Mouse (Mus musculus) liver, embryonic 11.5 days (tissue): ENCODE measurements around the gene Galnt3. TPM values are rescaled to one million over a fixed set of nuclear protein-coding genes. Genes with fewer than 3 reads are reported as not detected.

Source experiments
- ATAC-seq: fragments of 200-750 bp; cut with Nextera tagmentation; replicated peaks from 2 replicates; pipeline ENCODE4 v1.8.0; 2017; ENCODE audit warnings: moderate number of reproducible peaks, mild to moderate bottlenecking, moderate TSS enrichment, moderate library complexity; ENCODE audit not compliant: low FRiP score
- DNase-seq: peaks from one replicate; pipeline ENCODE4 v3.0.0-alpha.2; 2017; ENCODE audit warnings: low spot score
- H3K27ac ChIP-seq: fragments of 300-500 bp; sonication (generic); 2 replicates; pipeline ENCODE4 v1.5.1; 2014; ENCODE audit warnings: mild to moderate bottlenecking, low read depth, low read length, control low read depth
- H3K27me3 ChIP-seq: fragments of 300-500 bp; sonication (generic); replicated peaks from 2 replicates; pipeline ENCODE4 v1.6.1; 2014; ENCODE audit warnings: low read length, mixed read lengths; ENCODE audit not compliant: control insufficient read depth, insufficient read depth
- H3K36me3 ChIP-seq: fragments of 300-500 bp; sonication (generic); 2 replicates; pipeline ENCODE4 v1.6.1; 2014; ENCODE audit warnings: mild to moderate bottlenecking, low read length, moderate library complexity, mixed read lengths; ENCODE audit not compliant: control insufficient read depth, insufficient read depth
- H3K4me1 ChIP-seq: fragments of 300-500 bp; sonication (generic); replicated peaks from 2 replicates; pipeline ENCODE4 v1.6.1; 2014; ENCODE audit warnings: low read length, mixed read lengths; ENCODE audit not compliant: control insufficient read depth, insufficient read depth
- H3K4me2 ChIP-seq: fragments of 300-500 bp; sonication (generic); 2 replicates; pipeline ENCODE4 v1.6.1; 2014; ENCODE audit warnings: mild to moderate bottlenecking, control low read depth, moderate library complexity
- H3K4me3 ChIP-seq: fragments of 300-500 bp; sonication (generic); 2 replicates; pipeline ENCODE4 v1.5.1; 2014; ENCODE audit warnings: low read depth, low read length, control low read depth
- H3K9ac ChIP-seq: fragments of 300-500 bp; sonication (generic); 2 replicates; pipeline ENCODE4 v1.6.1; 2014; ENCODE audit warnings: low read depth, low read length, control low read depth
- H3K9me3 ChIP-seq: fragments of 300-500 bp; sonication (generic); 2 replicates; pipeline ENCODE4 v1.6.1; 2016; ENCODE audit warnings: low read length, inconsistent platforms, mixed read lengths; ENCODE audit not compliant: control insufficient read depth
- WGBS: fragments of 180-500 bp; shearing (Covaris S2); extraction: QIAGEN DNeasy Blood & Tissue Kit; methylation state at CpG from one replicate; pipeline ENCODE4 v1.1.7; 2014; 5-methylcytosine and 5-hydroxymethylcytosine counted together
- polyA plus RNA-seq: library from polyadenylated mRNA; unstranded; fragments of >200 nt; fragmentation: Nextera tagmentation; extraction: Ambion mirVana; gene quantifications from 2 replicates; pipeline ENCODE4 v1.2.1, GENCODE M21; 2014

Galnt3 gene
- polyA plus RNA-seq, 1 experiment from 2014 or later = 0.51 TPM

DNA sequence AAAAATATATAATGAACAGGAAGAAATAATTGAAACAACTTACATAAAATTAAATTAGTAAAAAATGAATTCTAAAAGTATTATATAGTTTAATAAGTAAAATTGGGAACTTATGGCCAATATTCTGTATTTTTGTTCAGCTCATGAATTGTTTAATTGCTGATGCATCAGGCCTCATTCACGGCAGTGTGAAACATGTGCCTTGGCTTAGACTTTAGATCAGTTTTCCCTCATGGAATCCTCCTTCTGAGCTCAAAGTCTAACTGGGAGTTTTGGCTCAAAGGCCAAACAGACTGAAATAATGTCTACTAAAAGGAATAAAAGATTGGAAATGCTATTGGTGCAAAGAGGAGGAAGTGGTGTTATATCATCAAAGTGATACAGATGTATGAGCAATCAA is 2.7 kb upstream of the Galnt3 start:
- no peak overlapping the region for H3K27ac ChIP-seq
- H3K4me1 ChIP-seq = peaks cover 4% of the 10 kb centered on the region; the same call in 1 of the 2 replicates
- H3K9ac ChIP-seq = no peak overlapping the region
- no peaks in the 10 kb centered on the region for H3K36me3 ChIP-seq
- H3K4me2 ChIP-seq = no peak overlapping the region
- peaks cover 25% of the 10 kb centered on the region for H3K27me3 ChIP-seq
- whole genome bisulfite sequencing = 79% methylated on average over 1 of the region's 1 CpGs
- ATAC-seq (no peak), DNase-seq (no peak)
- no peak overlapping the region for H3K4me3 ChIP-seq
- H3K9me3 ChIP-seq = no peaks in the 10 kb centered on the region

DNA sequence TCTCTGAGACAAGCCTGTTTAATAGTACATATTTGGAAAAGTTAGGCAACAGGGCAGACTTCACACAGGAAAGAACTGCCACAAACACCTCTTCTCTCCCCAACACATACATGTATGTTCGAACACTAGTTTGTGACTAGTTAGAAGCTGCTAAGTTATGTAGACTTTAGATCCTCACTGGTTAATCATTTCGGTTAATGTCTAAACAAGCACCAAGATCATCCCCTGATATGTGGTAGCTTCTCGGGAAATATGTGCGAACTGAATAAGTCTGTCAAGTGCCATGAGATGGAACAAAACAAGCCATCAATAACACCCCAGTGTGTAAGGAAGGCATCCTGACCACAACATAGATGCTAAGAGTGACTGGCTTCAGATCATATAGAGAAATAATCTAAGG is 2.1 kb upstream of the Galnt3 start:
- Histone ChIP-seq H3K27ac (no peak overlapping the region), H3K4me2 (no peak overlapping the region), H3K9me3 (no peaks in the 10 kb centered on the region), H3K27me3 (peaks cover 29% of the 10 kb centered on the region), H3K4me3 (no peak overlapping the region), H3K9ac (no peak overlapping the region), H3K36me3 (no peaks in the 10 kb centered on the region), H3K4me1 (peaks cover 4% of the 10 kb centered on the region; the same call in 1 of the 2 replicates)
- DNase-seq (no peak), ATAC-seq (no peak)
- WGBS = 76% methylated on average over 4 of the region's 4 CpGs

DNA sequence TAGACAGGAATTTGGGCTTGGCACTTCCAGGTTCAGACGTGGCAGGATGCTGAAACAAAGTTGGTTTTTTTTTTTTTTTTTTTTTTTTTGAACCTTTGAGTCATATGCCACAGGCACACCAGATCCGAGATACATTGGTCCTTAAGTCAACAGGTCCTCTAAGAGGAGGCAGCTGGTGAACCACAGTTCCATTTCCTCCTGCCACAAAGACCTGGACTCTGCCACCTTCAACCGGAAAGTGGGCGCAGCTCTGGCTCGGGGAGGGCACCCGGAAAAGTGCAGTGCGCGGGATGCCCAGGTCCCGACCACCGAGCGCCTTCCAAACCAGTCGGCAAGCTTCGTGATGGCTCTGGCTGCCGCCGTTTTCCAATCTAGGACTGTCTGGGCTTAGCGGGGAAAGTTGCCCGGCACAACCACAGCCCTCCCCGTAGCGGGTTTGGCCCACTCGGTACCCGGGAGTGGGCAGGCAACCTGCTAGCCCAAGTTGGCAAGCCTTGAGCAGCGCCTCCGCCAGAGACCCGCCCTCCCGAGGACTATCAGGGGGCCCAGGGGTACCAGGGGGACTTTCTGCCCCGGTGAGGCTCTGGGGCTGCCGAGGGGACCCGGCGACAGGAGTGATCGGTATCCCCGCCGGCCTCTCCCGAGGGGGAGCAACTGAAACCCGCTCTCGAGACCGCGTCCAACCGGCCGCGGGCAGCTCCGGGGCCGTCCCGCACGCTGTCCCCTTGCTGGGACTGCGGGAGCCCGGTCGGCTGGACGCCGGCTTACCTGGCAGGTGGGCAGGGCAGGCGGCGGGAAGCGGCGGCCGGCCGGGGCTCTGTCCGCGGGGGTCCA is 821 bp downstream of the Galnt3 start:
- peak overlapping the region; percentile 8; the same call in 1 of the 2 replicates for H3K9ac ChIP-seq
- H3K27ac ChIP-seq = no peak overlapping the region
- H3K36me3 ChIP-seq = no peaks in the 10 kb centered on the region
- H3K4me2 ChIP-seq = peak overlapping the region; percentile 97
- peaks cover 4% of the 10 kb centered on the region; the same call in 1 of the 2 replicates for H3K4me1 ChIP-seq
- peaks cover 29% of the 10 kb centered on the region for H3K27me3 ChIP-seq
- no peaks in the 10 kb centered on the region for H3K9me3 ChIP-seq
- H3K4me3 ChIP-seq = peak overlapping the region; percentile 61
- ATAC-seq (peak; percentile 47; the same call in 1 of the 2 replicates), DNase-seq (peak; percentile 53)
- under 1% methylated on average over 57 of the region's 57 CpGs for WGBS

DNA sequence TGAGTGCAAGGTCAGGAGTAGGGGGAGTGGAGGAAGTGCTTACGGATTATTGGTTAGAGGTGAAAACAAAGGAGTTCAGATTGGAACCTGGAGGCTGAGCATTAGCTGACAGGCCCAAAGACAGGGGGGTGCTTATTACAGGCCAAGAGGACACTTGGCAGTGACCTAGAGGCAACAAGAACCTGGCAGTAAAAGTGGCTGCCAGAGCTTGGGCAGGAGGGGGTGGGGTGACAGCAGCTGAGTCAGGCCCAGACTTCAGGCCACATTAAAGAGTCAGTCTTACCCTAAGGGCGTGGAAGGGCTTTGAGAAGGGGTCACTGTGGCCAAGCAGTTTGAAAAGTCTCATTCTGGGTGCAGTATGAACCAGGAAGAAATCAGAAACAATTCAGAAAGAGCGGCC is 7.1 kb downstream of the Galnt3 start:
- H3K27me3 ChIP-seq = peaks cover 4% of the 10 kb centered on the region; the same call in 1 of the 2 replicates
- no peak overlapping the region for H3K4me3 ChIP-seq
- DNase-seq (no peak), ATAC-seq (no peak)
- no peak overlapping the region for H3K4me2 ChIP-seq
- H3K36me3 ChIP-seq = no peaks in the 10 kb centered on the region
- H3K9ac ChIP-seq = no peak overlapping the region
- 71% methylated on average over 3 of the region's 3 CpGs for whole genome bisulfite sequencing
- H3K27ac ChIP-seq = no peak overlapping the region
- H3K9me3 ChIP-seq = no peaks in the 10 kb centered on the region
- no peaks in the 10 kb centered on the region for H3K4me1 ChIP-seq

DNA sequence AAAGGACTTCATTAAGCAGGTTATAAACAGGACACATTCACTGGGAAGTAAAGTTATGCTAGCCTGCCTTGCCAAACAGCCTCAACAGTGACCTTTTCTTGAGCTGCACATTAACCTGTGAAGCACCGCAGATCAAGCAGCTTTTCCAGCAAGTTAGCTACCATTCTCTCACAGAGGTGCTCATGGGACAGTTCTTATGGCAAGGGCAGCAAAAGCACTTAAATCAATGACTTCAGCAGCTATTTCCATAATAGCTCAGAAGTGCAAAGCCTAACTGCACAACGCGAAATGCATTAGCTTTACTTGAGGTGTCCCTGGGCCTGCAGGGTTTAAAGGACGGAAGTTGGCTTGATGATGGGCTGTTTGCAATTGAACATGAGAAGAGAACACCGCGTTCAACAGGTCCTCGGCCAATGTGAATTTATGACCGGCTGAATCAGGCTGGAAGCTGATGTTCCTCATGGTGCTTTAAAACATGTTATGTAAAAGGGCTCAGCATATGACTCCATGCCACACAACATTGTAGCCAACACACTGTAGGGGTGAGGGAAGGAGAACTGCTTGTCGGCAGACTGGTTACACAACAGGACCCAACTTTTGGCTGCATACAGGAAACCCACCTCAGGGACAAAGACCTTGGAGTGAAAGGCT is 16.8 kb downstream of the Galnt3 start:
- no peak overlapping the region for H3K4me3 ChIP-seq
- WGBS = 92% methylated on average over 9 of the region's 9 CpGs
- ATAC-seq (no peak), DNase-seq (no peak)
- H3K9ac ChIP-seq = no peak overlapping the region
- H3K36me3 ChIP-seq = no peaks in the 10 kb centered on the region
- no peak overlapping the region for H3K4me2 ChIP-seq
- no peaks in the 10 kb centered on the region for H3K9me3 ChIP-seq
- H3K4me1 ChIP-seq = no peaks in the 10 kb centered on the region
- no peaks in the 10 kb centered on the region for H3K27me3 ChIP-seq
- H3K27ac ChIP-seq = no peak overlapping the region

DNA sequence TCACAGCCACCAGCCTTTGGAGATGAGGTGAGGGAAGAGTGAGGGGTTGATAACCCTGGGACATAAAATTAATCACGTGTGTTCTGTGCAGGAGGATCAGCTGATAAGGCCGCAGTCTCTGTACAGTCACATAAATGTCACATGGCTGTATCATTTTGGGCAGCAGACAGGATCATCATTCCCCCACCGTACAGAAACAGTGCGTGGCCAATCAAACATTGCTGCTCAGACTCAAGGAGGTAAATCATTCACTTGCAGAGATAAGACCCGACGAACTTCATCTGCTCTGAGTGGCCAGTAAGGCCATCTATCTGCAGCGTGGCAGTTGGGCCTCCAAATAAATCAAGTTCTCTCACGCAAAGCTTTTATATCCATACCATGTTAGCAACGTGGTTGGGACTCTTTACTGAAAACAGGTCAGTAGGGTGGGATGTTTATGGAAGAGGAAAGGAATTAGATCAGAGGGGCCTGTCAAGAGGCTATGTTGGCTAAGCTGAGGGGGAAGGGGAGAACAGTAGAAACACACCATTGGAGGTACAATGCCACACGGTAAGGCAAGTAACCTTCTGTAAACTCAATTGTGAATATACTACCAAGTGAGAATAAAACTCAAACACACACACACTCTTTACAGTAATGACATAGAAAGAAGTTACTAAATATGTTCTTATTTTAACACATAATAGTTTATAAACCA is 20.9 kb downstream of the Galnt3 start:
- WGBS = 47% methylated on average over 10 of the region's 10 CpGs
- H3K27me3 ChIP-seq = no peaks in the 10 kb centered on the region
- no peak for ATAC-seq

DNA sequence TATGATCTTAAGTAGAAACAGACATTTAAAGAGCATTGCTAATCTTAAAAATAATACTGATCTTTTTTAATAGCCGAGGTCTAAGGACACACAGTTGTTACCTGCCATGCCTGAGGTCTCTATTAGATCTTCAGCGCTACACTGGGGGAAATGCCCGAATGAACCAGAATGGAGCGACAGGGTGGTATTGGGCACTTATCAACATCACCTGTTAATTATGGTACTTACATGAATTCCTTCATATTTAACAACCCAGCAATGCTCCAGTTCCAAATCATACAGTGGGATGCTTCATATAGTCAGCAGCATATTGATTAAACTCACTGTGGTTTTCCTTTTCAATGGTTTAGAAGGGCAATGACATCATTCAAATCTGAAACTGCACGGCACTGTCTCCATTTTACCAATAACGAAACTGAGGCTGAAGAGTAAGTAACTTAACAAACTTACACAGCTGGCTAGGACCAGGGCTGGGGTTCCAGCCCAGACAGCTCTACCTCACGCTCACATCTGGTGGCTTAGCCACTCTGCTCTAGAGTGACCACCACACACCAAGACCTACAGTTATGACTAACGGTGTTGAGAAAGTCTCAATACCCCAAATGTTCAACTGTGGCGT is 23.0 kb downstream of the Galnt3 start:
- ATAC-seq (no peak), DNase-seq (no peak)
- Histone ChIP-seq H3K27me3 (no peaks in the 10 kb centered on the region), H3K36me3 (no peaks in the 10 kb centered on the region), H3K9ac (no peak overlapping the region), H3K4me1 (no peaks in the 10 kb centered on the region), H3K9me3 (no peaks in the 10 kb centered on the region), H3K4me2 (no peak overlapping the region), H3K27ac (no peak overlapping the region), H3K4me3 (no peak overlapping the region)
- 90% methylated on average over 9 of the region's 9 CpGs for WGBS

More for the DNA sequence above, 20.9 kb downstream of the Galnt3 start:
- Histone ChIP-seq H3K4me2 (no peak overlapping the region), H3K27ac (no peak overlapping the region), H3K9me3 (no peaks in the 10 kb centered on the region), H3K36me3 (no peaks in the 10 kb centered on the region), H3K4me3 (no peak overlapping the region), H3K4me1 (no peaks in the 10 kb centered on the region), H3K9ac (no peak overlapping the region)
- no peak for DNase-seq

DNA sequence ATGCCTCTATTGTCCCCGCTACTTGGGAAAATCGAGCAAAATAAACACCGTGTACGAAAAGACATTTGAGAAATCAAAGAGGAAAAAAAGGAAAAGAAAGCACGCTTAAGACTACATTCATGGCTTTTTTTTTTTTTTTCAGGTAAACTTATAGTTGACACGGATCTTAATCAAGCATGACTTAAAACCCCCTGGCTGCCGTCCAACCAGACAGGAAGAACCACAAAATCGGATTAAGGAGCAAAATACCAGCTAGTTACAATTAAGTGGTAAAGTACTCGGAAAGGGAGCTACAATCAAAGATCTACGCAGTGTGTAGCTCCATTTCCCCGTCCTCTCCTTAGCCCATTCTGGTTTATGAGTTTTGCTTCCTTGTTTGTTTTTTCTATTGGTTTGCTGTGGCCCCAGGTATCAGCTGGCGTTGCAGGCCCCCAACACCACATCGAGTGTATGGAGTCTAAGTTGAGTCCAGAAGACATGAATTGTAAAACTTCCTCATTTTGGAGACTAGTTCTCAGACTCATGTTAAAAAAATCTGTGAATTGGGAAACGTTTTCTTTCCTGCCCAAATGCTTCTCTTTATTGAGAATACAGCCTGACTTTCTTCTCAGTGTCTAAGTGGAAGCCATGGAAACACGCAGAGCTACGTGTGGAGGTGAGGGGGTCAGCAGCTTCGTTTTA is 24.0 kb downstream of the Galnt3 start:
- Histone ChIP-seq H3K4me1 (no peaks in the 10 kb centered on the region), H3K9ac (no peak overlapping the region), H3K27ac (no peak overlapping the region), H3K36me3 (no peaks in the 10 kb centered on the region), H3K4me2 (no peak overlapping the region), H3K27me3 (no peaks in the 10 kb centered on the region), H3K9me3 (no peaks in the 10 kb centered on the region), H3K4me3 (no peak overlapping the region)
- DNase-seq = no peak
- 76% methylated on average over 17 of the region's 17 CpGs for WGBS
- ATAC-seq = no peak
